Mouse (Mus musculus): ENCODE measurements around the gene Scnm1. TPM values are rescaled to one million over a fixed set of nuclear protein-coding genes. Genes with fewer than 3 reads are reported as not detected.

The Scnm1 gene
- polyA plus RNA-seq, 1 experiment from 2014 or later, result 88.6 TPM

GRCm38 (mm10) chr3:95105121-95105520 lies 28.7 kb downstream of the Scnm1 start:
- no peak overlapping the region for H3K27ac ChIP-seq (replicated peaks)
- H3K9me3 ChIP-seq, result no peaks in the 10 kb centered on the region
- H3K27me3 ChIP-seq, result no peaks in the 10 kb centered on the region
- peak overlapping the region; percentile 78 for H3K4me2 ChIP-seq
- WGBS, result 72% methylated on average over 4 of the region's 4 CpGs
- no peak for ATAC-seq (ENCODE audit: low FRiP score, low read depth)
- no peaks in the 10 kb centered on the region for H3K36me3 ChIP-seq
- H3K4me3 ChIP-seq, result peak overlapping the region; percentile 92
- H3K4me1 ChIP-seq (replicated peaks), result peaks cover 26% of the 10 kb centered on the region
- H3K9ac ChIP-seq, result peak overlapping the region; percentile 93; the same call in 1 of the 2 replicates

GRCm38 (mm10) chr3:95100854-95101253 lies 33.0 kb downstream of the Scnm1 start:
- no peaks in the 10 kb centered on the region for H3K9me3 ChIP-seq
- 49% methylated on average over 2 of the region's 2 CpGs for WGBS
- no peaks in the 10 kb centered on the region for H3K27me3 ChIP-seq
- no peak overlapping the region for H3K27ac ChIP-seq (replicated peaks)
- peaks cover 26% of the 10 kb centered on the region for H3K4me1 ChIP-seq (replicated peaks)
- H3K4me2 ChIP-seq, result no peak overlapping the region
- peaks cover 6% of the 10 kb centered on the region for H3K36me3 ChIP-seq
- no peak overlapping the region for H3K4me3 ChIP-seq
- ATAC-seq (ENCODE audit: low FRiP score, low read depth), result no peak
- H3K9ac ChIP-seq, result no peak overlapping the region

- Histone ChIP-seq H3K27me3 (no peaks in the 10 kb centered on the region), H3K27ac (replicated peaks) (no peak overlapping the region), H3K4me1 (replicated peaks) (no peaks in the 10 kb centered on the region), H3K4me2 (no peak overlapping the region), H3K36me3 (0 out of 2 replicates have a peak, but pooled peaks cover 4% of the 10 kb centered on the region), H3K9ac (no peak overlapping the region), H3K4me3 (no peak overlapping the region), H3K9me3 (no peaks in the 10 kb centered on the region)
- ATAC-seq (ENCODE audit: low FRiP score, low read depth), result no peak
- WGBS, result 91% methylated on average over 1 of the region's 1 CpGs
These were observed 45.7 kb downstream of the Scnm1 start for GRCm38 (mm10) chr3:95088071-95088470.

Small RNAs within 50 kb of the gene (microRNA-seq; reads per million reads assigned to microRNA genes)
- not detected for gene Mir8099-1

Other genes starting within 250 kb of the Scnm1 start
- gene Psmb4, start 247.1 kb downstream of the Scnm1 start, polyA plus RNA-seq (2015; fragmentation: Nextera tagmentation; extraction: Ambion mirVana), result 352 and 354 TPM in 2 replicates
- 15.5 and 16.4 TPM in 2 replicates for gene Selenbp1, start 201.0 kb downstream of the Scnm1 start, polyA plus RNA-seq (2015; fragmentation: Nextera tagmentation; extraction: Ambion mirVana)
- 6.9 and 7.1 TPM in 2 replicates for gene Rfx5, start 179.9 kb downstream of the Scnm1 start, polyA plus RNA-seq (2015; fragmentation: Nextera tagmentation; extraction: Ambion mirVana)
- 21.8 and 27.3 TPM in 2 replicates for gene Pi4kb, start 159.3 kb downstream of the Scnm1 start, polyA plus RNA-seq (2015; fragmentation: Nextera tagmentation; extraction: Ambion mirVana)
- gene Zfp687, start 118.6 kb downstream of the Scnm1 start, polyA plus RNA-seq (2015; fragmentation: Nextera tagmentation; extraction: Ambion mirVana), result 18.9 and 21.2 TPM in 2 replicates
- 260 and 276 TPM in 2 replicates for gene Psmd4, start 91.4 kb downstream of the Scnm1 start, polyA plus RNA-seq (2015; fragmentation: Nextera tagmentation; extraction: Ambion mirVana)
- gene Pip5k1a, start 27.1 kb downstream of the Scnm1 start, polyA plus RNA-seq (2015; fragmentation: Nextera tagmentation; extraction: Ambion mirVana), result 15.2 and 15.8 TPM in 2 replicates
- gene Vps72, start 23.0 kb downstream of the Scnm1 start, polyA plus RNA-seq (2015; fragmentation: Nextera tagmentation; extraction: Ambion mirVana), result 167 and 176 TPM in 2 replicates
- gene Tmod4, start 9.5 kb downstream of the Scnm1 start, polyA plus RNA-seq (2015; fragmentation: Nextera tagmentation; extraction: Ambion mirVana), result 1.7 and 1.8 TPM in 2 replicates
- gene Lysmd1, start 77 bp upstream of the Scnm1 start, polyA plus RNA-seq (2015; fragmentation: Nextera tagmentation; extraction: Ambion mirVana), result 42.7 and 45.0 TPM in 2 replicates
- 3.9 and 4.2 TPM in 2 replicates for gene Tnfaip8l2, start 8.3 kb upstream of the Scnm1 start, polyA plus RNA-seq (2015; fragmentation: Nextera tagmentation; extraction: Ambion mirVana)
- gene Sema6c, start 26.4 kb upstream of the Scnm1 start, polyA plus RNA-seq (2015; fragmentation: Nextera tagmentation; extraction: Ambion mirVana), result 33.0 and 34.7 TPM in 2 replicates
- 3.4 and 3.6 TPM in 2 replicates for gene Gabpb2, start 83.9 kb upstream of the Scnm1 start, polyA plus RNA-seq (2015; fragmentation: Nextera tagmentation; extraction: Ambion mirVana)
- 57.1 and 59.3 TPM in 2 replicates for gene Cdc42se1, start 94.7 kb upstream of the Scnm1 start, polyA plus RNA-seq (2015; fragmentation: Nextera tagmentation; extraction: Ambion mirVana)
- gene Mllt11, start 98.2 kb upstream of the Scnm1 start, polyA plus RNA-seq (2015; fragmentation: Nextera tagmentation; extraction: Ambion mirVana), result 323 and 341 TPM in 2 replicates
- 0.13 and 0.19 TPM in 2 replicates for gene Gm128, start 107.6 kb upstream of the Scnm1 start, polyA plus RNA-seq (2015; fragmentation: Nextera tagmentation; extraction: Ambion mirVana)
- 0.29 TPM in 1 of 2 replicates, not detected in the other for gene Bnipl, start 117.2 kb upstream of the Scnm1 start, polyA plus RNA-seq (2015; fragmentation: Nextera tagmentation; extraction: Ambion mirVana)
- 34.5 and 36.6 TPM in 2 replicates for gene Mindy1, start 147.3 kb upstream of the Scnm1 start, polyA plus RNA-seq (2015; fragmentation: Nextera tagmentation; extraction: Ambion mirVana)
- gene Prune1, start 148.1 kb upstream of the Scnm1 start, polyA plus RNA-seq (2015; fragmentation: Nextera tagmentation; extraction: Ambion mirVana), result 66.5 and 69.9 TPM in 2 replicates
- gene Anxa9, start 173.2 kb upstream of the Scnm1 start, polyA plus RNA-seq (2015; fragmentation: Nextera tagmentation; extraction: Ambion mirVana), result 0.47 and 0.72 TPM in 2 replicates
- gene Cers2, start 180.8 kb upstream of the Scnm1 start, polyA plus RNA-seq (2015; fragmentation: Nextera tagmentation; extraction: Ambion mirVana), result 92.7 and 101 TPM in 2 replicates
- gene Setdb1, start 223.2 kb upstream of the Scnm1 start, polyA plus RNA-seq (2015; fragmentation: Nextera tagmentation; extraction: Ambion mirVana), result 39.3 and 42.7 TPM in 2 replicates

All from hindbrain, embryonic 15.5 days (tissue).